Mouse (Mus musculus) hindbrain, embryonic 12.5 days (tissue): Measurements from ENCODE around the gene Rec8. TPM values are rescaled to one million over a fixed set of nuclear protein-coding genes. Genes with fewer than 3 reads are reported as not detected.

Experiments
- ATAC-seq: fragments of 200-750 bp; cut with Nextera tagmentation; 2 replicates; pipeline ENCODE4 v1.8.0; 2017; ENCODE audit warnings: moderate TSS enrichment; ENCODE audit not compliant: low FRiP score
- H3K27ac ChIP-seq: fragments of 300-500 bp; sonication (generic); 2 replicates; pipeline ENCODE4 v1.5.1; 2016; ENCODE audit warnings: mild to moderate bottlenecking
- H3K27me3 ChIP-seq: fragments of 300-500 bp; sonication (generic); 2 replicates; pipeline ENCODE4 v1.6.1; 2016; ENCODE audit warnings: mild to moderate bottlenecking
- H3K36me3 ChIP-seq: fragments of 300-500 bp; sonication (generic); 2 replicates; pipeline ENCODE4 v1.6.1; 2016; ENCODE audit warnings: mild to moderate bottlenecking
- H3K4me1 ChIP-seq: fragments of 300-500 bp; sonication (generic); 2 replicates; pipeline ENCODE4 v1.6.1; 2016
- H3K4me2 ChIP-seq: fragments of 300-500 bp; sonication (generic); replicated peaks from 2 replicates; pipeline ENCODE4 v1.6.1; 2016; ENCODE audit warnings: mild to moderate bottlenecking
- H3K4me3 ChIP-seq: fragments of 300-500 bp; sonication (generic); 2 replicates; pipeline ENCODE4 v1.5.1; 2016; ENCODE audit warnings: mild to moderate bottlenecking
- H3K9ac ChIP-seq: fragments of 300-500 bp; sonication (generic); 2 replicates; pipeline ENCODE4 v1.6.1; 2016; ENCODE audit warnings: mild to moderate bottlenecking, moderate library complexity
- H3K9me3 ChIP-seq: fragments of 300-500 bp; sonication (generic); replicated peaks from 2 replicates; pipeline ENCODE4 v1.6.1; 2016; ENCODE audit warnings: mild to moderate bottlenecking
- WGBS: fragments of 180-500 bp; shearing (Covaris S2); methylation state at CpG from one replicate; pipeline ENCODE4 v1.1.7; 2016; 5-methylcytosine and 5-hydroxymethylcytosine counted together
- polyA plus RNA-seq: library from polyadenylated mRNA; unstranded; fragments of >200 nt; fragmentation: Nextera tagmentation; extraction: Ambion mirVana; gene quantifications from 2 replicates; pipeline ENCODE4 v1.2.1, GENCODE M21; 2016

Gene Rec8
- polyA plus RNA-seq, 1 experiment from 2014 or later, result 15.9 TPM

DNA sequence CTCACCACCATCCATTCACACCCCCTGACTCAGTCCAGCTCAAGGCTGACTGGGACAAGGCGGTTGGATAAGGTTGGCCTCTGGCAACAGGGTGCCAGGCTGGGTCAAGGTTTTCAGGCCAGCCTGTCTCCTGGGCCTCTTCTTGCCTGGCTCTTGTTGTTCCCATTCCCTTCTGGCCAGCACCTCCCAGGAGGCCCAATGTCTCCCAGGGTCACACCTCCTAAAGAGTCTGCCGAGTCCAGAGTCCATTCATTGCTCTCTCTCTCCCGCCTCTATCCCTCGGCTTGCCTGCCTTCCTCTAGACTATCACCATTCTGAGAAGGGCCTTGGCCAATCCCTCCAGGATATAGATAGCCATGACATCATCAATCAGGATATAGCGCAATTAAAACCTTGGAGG lies 40.2 kb downstream of the Rec8 start:
- Histone ChIP-seq H3K27me3 (no peaks in the 10 kb centered on the region), H3K9ac (no peak overlapping the region), H3K9me3 (no peaks in the 10 kb centered on the region), H3K4me1 (peaks cover 3% of the 10 kb centered on the region), H3K27ac (no peak overlapping the region), H3K36me3 (peaks cover 24% of the 10 kb centered on the region), H3K4me3 (no peak overlapping the region), H3K4me2 (no peak overlapping the region)
- ATAC-seq, result no peak
- 95% methylated on average over 5 of the region's 5 CpGs for WGBS

GRCm38 (mm10) chr14:55659960-55660573 lies 42.2 kb downstream of the Rec8 start, which contains the start of gene Mdp1:
Mdp1 (minus strand) TSS chr14:55660508.
- peak; percentile 93 for ATAC-seq
- peak within 1 kb of the TSS; percentile 51 for H3K4me2 ChIP-seq
- no peaks in the 10 kb centered on the region for H3K9me3 ChIP-seq
- H3K4me1 ChIP-seq, result peaks cover 3% of the 10 kb centered on the region
- no peaks in the 10 kb centered on the region for H3K27me3 ChIP-seq
- under 1% methylated on average over 39 of the region's 39 CpGs for WGBS
- peaks cover 34% of the 10 kb centered on the region for H3K36me3 ChIP-seq
- peak within 1 kb of the TSS; percentile 53 for H3K4me3 ChIP-seq
- H3K27ac ChIP-seq, result peak within 1 kb of the TSS; percentile 69
- H3K9ac ChIP-seq, result peak within 1 kb of the TSS; percentile 66

- ATAC-seq, result peak; percentile 17; the same call in 1 of the 2 replicates
- H3K36me3 ChIP-seq, result peaks cover 34% of the 10 kb centered on the region
- no peak overlapping the region for H3K27ac ChIP-seq
- no peak overlapping the region for H3K9ac ChIP-seq
- H3K9me3 ChIP-seq, result no peaks in the 10 kb centered on the region
- H3K27me3 ChIP-seq, result no peaks in the 10 kb centered on the region
- peaks cover 3% of the 10 kb centered on the region for H3K4me1 ChIP-seq
- H3K4me2 ChIP-seq, result peak overlapping the region; percentile 51; the same call in 1 of the 2 replicates
- WGBS, result 42% methylated on average over 2 of the region's 2 CpGs
- H3K4me3 ChIP-seq, result peak overlapping the region; percentile 53
These were observed 42.8 kb downstream of the Rec8 start for GRCm38 (mm10) chr14:55660636-55661035.

DNA sequence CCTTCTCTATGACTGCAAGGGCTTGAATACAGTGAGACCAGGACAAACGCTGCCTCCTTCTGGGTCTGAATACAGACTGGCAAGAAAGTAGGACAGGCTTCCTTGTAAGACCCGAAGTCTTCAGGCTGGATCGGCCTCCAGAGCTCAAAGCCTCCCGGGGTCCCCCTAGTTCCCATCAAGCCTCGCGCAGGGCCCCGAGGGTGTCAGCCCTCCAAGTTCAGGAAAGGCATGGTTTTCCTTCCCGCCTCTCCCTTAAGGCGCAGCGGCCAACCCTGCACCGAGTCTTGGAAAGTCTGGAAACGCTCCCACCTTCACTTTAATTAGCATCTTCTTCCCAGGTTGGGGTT lies 53.6 kb downstream of the Rec8 start:
- WGBS, result under 1% methylated on average over 12 of the region's 12 CpGs
- Histone ChIP-seq H3K27me3 (no peaks in the 10 kb centered on the region), H3K9ac (peak overlapping the region; percentile 73), H3K9me3 (no peaks in the 10 kb centered on the region), H3K27ac (peak overlapping the region; percentile 90), H3K36me3 (peaks cover 20% of the 10 kb centered on the region), H3K4me2 (peak overlapping the region; percentile 91), H3K4me3 (peak overlapping the region; percentile 78), H3K4me1 (peaks cover 20% of the 10 kb centered on the region)
- peak; percentile 71 for ATAC-seq

GRCm38 (mm10) chr14:55671833-55672740 lies 54.2 kb downstream of the Rec8 start, which contains the start of the genes Gmpr2 and Nedd8:
Gmpr2 (plus strand) TSS chr14:55671941.
Nedd8 (minus strand) TSS chr14:55672124.
- Histone ChIP-seq H3K9me3 (no peaks in the 10 kb centered on the region), H3K36me3 (peaks cover 26% of the 10 kb centered on the region), H3K27ac (peak within 1 kb of the TSS; percentile 90), H3K27me3 (no peaks in the 10 kb centered on the region), H3K4me2 (peak within 1 kb of the TSS; percentile 91), H3K4me1 (peaks cover 20% of the 10 kb centered on the region), H3K9ac (peak within 1 kb of the TSS; percentile 73), H3K4me3 (peak within 1 kb of the TSS; percentile 78)
- peak; percentile 98 for ATAC-seq
- WGBS, result under 1% methylated on average over 38 of the region's 38 CpGs

GRCm38 (mm10) chr14:55672741-55673060 lies 54.9 kb downstream of the Rec8 start:
- H3K9ac ChIP-seq, result peak overlapping the region; percentile 73; the same call in 1 of the 2 replicates
- no peak for ATAC-seq
- H3K27me3 ChIP-seq, result no peaks in the 10 kb centered on the region
- peaks cover 20% of the 10 kb centered on the region for H3K4me1 ChIP-seq
- H3K27ac ChIP-seq, result no peak overlapping the region
- H3K4me2 ChIP-seq, result peak overlapping the region; percentile 91
- H3K9me3 ChIP-seq, result no peaks in the 10 kb centered on the region
- WGBS, result 86% methylated on average over 7 of the region's 7 CpGs
- peaks cover 32% of the 10 kb centered on the region for H3K36me3 ChIP-seq
- H3K4me3 ChIP-seq, result peak overlapping the region; percentile 78

Other genes with a start within 250 kb of the Rec8 start
- gene Dhrs4, start 139.3 kb upstream of the Rec8 start, polyA plus RNA-seq, result 42.7 and 44.5 TPM in 2 replicates
- gene Carmil3, start 127.4 kb upstream of the Rec8 start, polyA plus RNA-seq, result 17.0 and 18.0 TPM in 2 replicates
- gene Cpne6, start 107.6 kb upstream of the Rec8 start, polyA plus RNA-seq, result 0.83 and 1.4 TPM in 2 replicates
- gene Nrl, start 93.1 kb upstream of the Rec8 start, polyA plus RNA-seq, result not detected in 2 replicates
- 22.3 and 23.6 TPM in 2 replicates for gene Pck2, start 77.8 kb upstream of the Rec8 start, polyA plus RNA-seq
- gene Dcaf11, start 58.0 kb upstream of the Rec8 start, polyA plus RNA-seq, result 104 and 106 TPM in 2 replicates
- gene A730061H03Rik, start 57.6 kb upstream of the Rec8 start, polyA plus RNA-seq, result 0.62 TPM in 1 of 2 replicates, not detected in the other
- gene Fitm1, start 42.4 kb upstream of the Rec8 start, polyA plus RNA-seq, result 1.4 and 4.2 TPM in 2 replicates
- 132 and 133 TPM in 2 replicates for gene Psme1, start 39.9 kb upstream of the Rec8 start, polyA plus RNA-seq
- gene Emc9, start 32.7 kb upstream of the Rec8 start, polyA plus RNA-seq, result 8.5 and 9.0 TPM in 2 replicates
- 201 and 234 TPM in 2 replicates for gene Psme2, start 26.9 kb upstream of the Rec8 start, polyA plus RNA-seq
- 21.2 and 23.7 TPM in 2 replicates for gene Rnf31, start 26.3 kb upstream of the Rec8 start, polyA plus RNA-seq
- gene Irf9, start 14.5 kb upstream of the Rec8 start, polyA plus RNA-seq, result 9.9 and 10.7 TPM in 2 replicates
- gene Ipo4, start 17.9 kb downstream of the Rec8 start, polyA plus RNA-seq, result 79.0 and 91.0 TPM in 2 replicates
- gene Gm49378, start 19.9 kb downstream of the Rec8 start, polyA plus RNA-seq, result 2.4 and 3.2 TPM in 2 replicates
- gene Tm9sf1, start 25.8 kb downstream of the Rec8 start, polyA plus RNA-seq, result 69.4 and 69.8 TPM in 2 replicates
- gene Tssk4, start 32.1 kb downstream of the Rec8 start, polyA plus RNA-seq, result 0.50 and 0.52 TPM in 2 replicates
- 63.7 and 65.4 TPM in 2 replicates for gene Mdp1, start 42.5 kb downstream of the Rec8 start, polyA plus RNA-seq
- 57.0 and 58.2 TPM in 2 replicates for gene Gmpr2, start 53.9 kb downstream of the Rec8 start, polyA plus RNA-seq
- gene Nedd8, start 54.1 kb downstream of the Rec8 start, polyA plus RNA-seq, result 506 and 544 TPM in 2 replicates
- 42.8 and 43.1 TPM in 2 replicates for gene Tinf2, start 63.8 kb downstream of the Rec8 start, polyA plus RNA-seq
- gene Tgm1, start 95.9 kb downstream of the Rec8 start, polyA plus RNA-seq, result 0.48 and 0.90 TPM in 2 replicates
- 36.6 and 38.1 TPM in 2 replicates for gene Rabggta, start 104.2 kb downstream of the Rec8 start, polyA plus RNA-seq
- gene Dhrs1, start 127.7 kb downstream of the Rec8 start, polyA plus RNA-seq, result 73.2 and 75.0 TPM in 2 replicates
- gene Nop9, start 127.7 kb downstream of the Rec8 start, polyA plus RNA-seq, result 42.0 and 47.5 TPM in 2 replicates
- 0.36 and 0.56 TPM in 2 replicates for gene Cideb, start 140.4 kb downstream of the Rec8 start, polyA plus RNA-seq
- 0.36 and 0.57 TPM in 2 replicates for gene Ltb4r2, start 143.4 kb downstream of the Rec8 start, polyA plus RNA-seq
- gene Ltb4r1, start 147.9 kb downstream of the Rec8 start, polyA plus RNA-seq, result 0.72 TPM in 1 of 2 replicates, not detected in the other
- 15.7 and 19.5 TPM in 2 replicates for gene Adcy4, start 166.1 kb downstream of the Rec8 start, polyA plus RNA-seq
- 10.8 and 13.5 TPM in 2 replicates for gene Ripk3, start 170.8 kb downstream of the Rec8 start, polyA plus RNA-seq
- gene Nfatc4, start 205.1 kb downstream of the Rec8 start, polyA plus RNA-seq, result 42.4 and 45.2 TPM in 2 replicates
- 30.4 and 35.8 TPM in 2 replicates for gene Nynrin, start 236.0 kb downstream of the Rec8 start, polyA plus RNA-seq